Mouse (Mus musculus) small intestine, adult 2 months (tissue): ENCODE measurements around the gene Hmga2.

Experiments
- CTCF ChIP-seq: fragments of 200-500 bp; IDR thresholded peaks from 2 replicates; pipeline ENCODE4 v1.5.1; 2012; ENCODE audit warnings: low read depth, mild to moderate bottlenecking, control low read depth, inconsistent platforms, low read length, moderate library complexity, mixed read lengths; ENCODE audit not compliant: insufficient replicate concordance, insufficient read length; ENCODE audit errors: extremely low read depth
- POLR2A ChIP-seq: fragments of 200-500 bp; IDR thresholded peaks from 2 replicates; pipeline ENCODE4 v1.6.1; 2012; ENCODE audit warnings: low read depth, mild to moderate bottlenecking, control low read depth, inconsistent platforms, low read length, moderate library complexity

DNA sequence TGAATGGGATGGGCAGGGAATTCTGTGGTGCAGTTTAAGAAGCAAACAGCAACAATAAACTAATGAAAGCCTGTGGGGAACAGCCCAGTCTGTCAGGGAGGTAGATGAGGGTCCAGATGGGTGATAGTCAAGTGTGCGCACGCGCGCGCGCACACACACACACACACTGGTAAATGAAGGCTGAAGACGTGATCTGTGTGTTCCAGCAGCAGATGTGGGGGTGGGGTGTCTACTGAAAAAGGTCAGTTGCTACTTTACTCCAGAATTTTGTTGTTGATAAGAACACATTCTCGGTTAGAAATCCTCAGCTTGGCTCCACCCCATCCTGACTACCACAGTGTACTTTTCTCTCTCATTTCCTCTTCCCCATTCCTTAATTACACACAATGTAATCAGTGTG is 17.4 kb downstream of the Hmga2 start:
- TF ChIP-seq CTCF (no peak), POLR2A (no peak)
